Mouse (Mus musculus) midbrain, embryonic 14.5 days (tissue): ENCODE measurements around the gene Snx20. TPM values are rescaled to one million over a fixed set of nuclear protein-coding genes. Genes with fewer than 3 reads are reported as not detected.

Source experiments
- ATAC-seq: fragments of 200-750 bp; cut with Nextera tagmentation; 2 replicates; pipeline ENCODE4 v1.8.0; 2017; ENCODE audit warnings: moderate number of reproducible peaks, moderate library complexity; ENCODE audit not compliant: low FRiP score, low TSS enrichment
- DNase-seq: peaks from one replicate; pipeline ENCODE4 v3.0.0-alpha.2; 2015
- H3K27ac ChIP-seq: fragments of 300-500 bp; sonication (generic); replicated peaks from 2 replicates; pipeline ENCODE4 v1.5.1; 2014; ENCODE audit warnings: mild to moderate bottlenecking, low read depth, low read length, moderate library complexity
- H3K27me3 ChIP-seq: fragments of 300-500 bp; sonication (generic); 2 replicates; pipeline ENCODE4 v1.6.1; 2014; ENCODE audit warnings: low read length, control low read depth, mixed read lengths; ENCODE audit not compliant: control insufficient read depth, insufficient read depth
- H3K36me3 ChIP-seq: fragments of 300-500 bp; sonication (generic); 2 replicates; pipeline ENCODE4 v1.6.1; 2014; ENCODE audit warnings: low read length, control low read depth; ENCODE audit not compliant: control insufficient read depth, insufficient read depth
- H3K4me1 ChIP-seq: fragments of 300-500 bp; sonication (generic); 2 replicates; pipeline ENCODE4 v1.6.1; 2014; ENCODE audit warnings: mild to moderate bottlenecking, antibody characterized with exemption, low read length, control low read depth; ENCODE audit not compliant: control insufficient read depth, insufficient read depth
- H3K4me2 ChIP-seq: fragments of 300-500 bp; sonication (generic); 2 replicates; pipeline ENCODE4 v1.6.1; 2014; ENCODE audit warnings: mild to moderate bottlenecking, low read length, moderate library complexity
- H3K4me3 ChIP-seq: fragments of 300-500 bp; sonication (generic); replicated peaks from 2 replicates; pipeline ENCODE4 v1.5.1; 2014; ENCODE audit warnings: low read depth, low read length
- H3K9ac ChIP-seq: fragments of 300-500 bp; sonication (generic); replicated peaks from 2 replicates; pipeline ENCODE4 v1.6.1; 2014; ENCODE audit warnings: mild to moderate bottlenecking, low read length, moderate library complexity
- H3K9me3 ChIP-seq: fragments of 300-500 bp; sonication (generic); 2 replicates; pipeline ENCODE4 v1.6.1; 2016; ENCODE audit warnings: low read length, control low read depth, mixed read lengths; ENCODE audit not compliant: control insufficient read depth
- WGBS: fragments of 180-500 bp; shearing (Covaris S2); extraction: QIAGEN DNeasy Blood & Tissue Kit; methylation state at CpG from one replicate; pipeline ENCODE4 v1.1.7; 2014; 5-methylcytosine and 5-hydroxymethylcytosine counted together
- polyA plus RNA-seq: library from polyadenylated mRNA; unstranded; fragments of >200 nt; fragmentation: Nextera tagmentation; extraction: Ambion mirVana; gene quantifications from 2 replicates; pipeline ENCODE4 v1.2.1, GENCODE M21; 2014

Gene Snx20
- polyA plus RNA-seq, 1 experiment from 2014 or later = 1.1 TPM

DNA sequence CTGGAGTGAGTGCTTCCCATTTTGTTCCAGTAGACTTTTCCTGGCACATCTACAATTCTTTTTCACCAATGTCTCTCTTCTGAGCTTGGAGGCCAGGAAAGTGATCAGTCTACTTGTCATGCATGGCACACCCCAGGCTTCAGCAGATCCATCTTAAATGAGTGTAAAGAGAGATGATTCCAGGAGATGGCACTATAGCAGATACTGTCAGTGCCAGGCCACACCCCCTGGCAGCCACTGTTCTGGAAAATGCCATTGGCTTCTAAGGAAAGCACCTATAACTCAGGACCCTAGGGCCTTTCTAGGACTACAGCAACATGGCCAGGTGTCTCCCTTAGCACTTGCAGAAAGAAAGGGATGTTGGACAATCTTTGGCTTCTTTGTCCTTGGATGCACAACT is 4.8 kb downstream of the Snx20 start:
- H3K4me3 ChIP-seq = no peak overlapping the region
- ATAC-seq (no peak), DNase-seq (peak; percentile 60)
- H3K4me2 ChIP-seq = no peak overlapping the region
- H3K36me3 ChIP-seq = no peaks in the 10 kb centered on the region
- no peak overlapping the region for H3K9ac ChIP-seq
- peaks cover 6% of the 10 kb centered on the region; the same call in 1 of the 2 replicates for H3K4me1 ChIP-seq
- no peak overlapping the region for H3K27ac ChIP-seq
- peaks cover 3% of the 10 kb centered on the region; the same call in 1 of the 2 replicates for H3K27me3 ChIP-seq
- no peaks in the 10 kb centered on the region for H3K9me3 ChIP-seq

DNA sequence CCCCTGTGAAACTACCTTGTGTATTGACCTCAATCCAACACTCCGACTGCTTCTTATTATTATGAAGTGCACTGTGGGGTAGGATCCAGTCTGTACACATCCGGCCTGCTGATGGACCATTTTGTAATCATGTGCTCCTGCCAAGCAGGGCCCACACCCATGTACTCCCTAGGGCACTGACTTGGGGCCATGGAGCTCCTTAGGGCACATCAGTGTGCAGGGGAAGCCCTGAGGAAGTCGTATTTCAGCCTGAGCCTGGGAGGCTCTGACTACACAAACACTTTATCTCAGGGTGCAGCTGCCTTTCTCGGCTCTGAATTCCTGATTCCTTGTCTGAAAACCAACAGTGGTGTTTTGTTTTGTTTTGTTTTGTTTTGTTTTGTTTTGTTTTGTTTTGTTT is 5.7 kb downstream of the Snx20 start:
- Histone ChIP-seq H3K9ac (no peak overlapping the region), H3K9me3 (no peaks in the 10 kb centered on the region), H3K4me1 (peaks cover 6% of the 10 kb centered on the region; the same call in 1 of the 2 replicates), H3K27ac (no peak overlapping the region), H3K27me3 (peaks cover 3% of the 10 kb centered on the region; the same call in 1 of the 2 replicates), H3K4me2 (no peak overlapping the region), H3K4me3 (no peak overlapping the region), H3K36me3 (no peaks in the 10 kb centered on the region)
- 85% methylated on average over 4 of the region's 4 CpGs for WGBS
- ATAC-seq (no peak), DNase-seq (no peak)

GRCm38 (mm10) chr8:88628001-88628774 is 7.7 kb downstream of the Snx20 start:
- Histone ChIP-seq H3K27me3 (peaks cover 3% of the 10 kb centered on the region; the same call in 1 of the 2 replicates), H3K4me3 (peak overlapping the region; percentile 48), H3K9me3 (no peaks in the 10 kb centered on the region), H3K9ac (peak overlapping the region; percentile 70), H3K36me3 (no peaks in the 10 kb centered on the region), H3K27ac (no peak overlapping the region; the same call in 1 of the 2 replicates), H3K4me1 (peaks cover 6% of the 10 kb centered on the region; the same call in 1 of the 2 replicates), H3K4me2 (peak overlapping the region; percentile 92)
- no peak for DNase-seq
- no peak for ATAC-seq
- WGBS = 62% methylated on average over 14 of the region's 14 CpGs

DNA sequence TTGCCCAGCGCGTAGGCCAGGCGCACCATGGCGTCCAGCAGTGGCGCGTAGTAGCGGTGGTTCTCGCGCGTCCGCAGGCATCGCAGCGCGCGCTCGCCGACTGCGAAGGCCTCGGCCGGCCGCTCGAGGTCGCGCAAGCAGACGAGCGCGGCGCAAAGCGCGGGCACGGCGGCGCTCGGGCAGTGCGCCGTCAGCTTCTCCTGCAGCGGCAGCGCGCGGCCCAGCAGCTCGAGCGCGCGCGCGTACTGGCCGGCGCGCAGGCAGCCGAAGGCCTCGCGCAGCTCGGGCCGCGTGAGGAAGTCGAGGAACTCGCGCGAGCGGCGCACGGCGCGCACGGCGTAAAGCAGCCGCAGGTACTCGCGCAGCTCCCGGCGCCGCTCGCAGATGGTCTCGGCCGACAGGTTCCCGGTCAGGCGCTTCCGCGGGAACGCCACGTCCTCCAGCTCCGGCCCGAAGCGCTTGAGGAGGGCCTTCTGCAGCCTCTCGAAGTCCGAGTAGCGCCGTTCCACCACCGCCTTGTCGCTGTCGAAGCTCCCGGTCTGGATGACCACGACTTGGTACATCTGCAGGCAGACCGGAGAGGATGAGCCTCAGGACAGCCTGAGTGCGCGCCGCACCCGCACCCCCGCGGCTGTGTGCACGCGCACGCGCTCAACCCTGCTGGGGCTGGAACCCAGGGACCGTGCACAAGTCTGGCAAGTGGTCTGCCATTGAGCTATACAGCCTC is 8.5 kb downstream of the Snx20 start:
- Histone ChIP-seq H3K4me3 (peak overlapping the region; percentile 48), H3K36me3 (no peaks in the 10 kb centered on the region), H3K27me3 (peaks cover 3% of the 10 kb centered on the region; the same call in 1 of the 2 replicates), H3K9ac (peak overlapping the region; percentile 70), H3K4me1 (peaks cover 6% of the 10 kb centered on the region; the same call in 1 of the 2 replicates), H3K4me2 (peak overlapping the region; percentile 92), H3K9me3 (no peaks in the 10 kb centered on the region), H3K27ac (peak overlapping the region; percentile 82)
- ATAC-seq (peak; percentile 84), DNase-seq (peak; percentile 96)
- under 1% methylated on average over 100 of the region's 105 CpGs for WGBS

GRCm38 (mm10) chr8:88626940-88627264 is 9.0 kb downstream of the Snx20 start:
- Histone ChIP-seq H3K4me2 (peak overlapping the region; percentile 92), H3K4me1 (peaks cover 6% of the 10 kb centered on the region; the same call in 1 of the 2 replicates), H3K36me3 (no peaks in the 10 kb centered on the region), H3K9me3 (no peaks in the 10 kb centered on the region), H3K4me3 (peak overlapping the region; percentile 48), H3K27ac (peak overlapping the region; percentile 82), H3K9ac (peak overlapping the region; percentile 70), H3K27me3 (peaks cover 3% of the 10 kb centered on the region; the same call in 1 of the 2 replicates)
- DNase-seq = no peak
- ATAC-seq = no peak
- WGBS = 10% methylated on average over 19 of the region's 19 CpGs

DNA sequence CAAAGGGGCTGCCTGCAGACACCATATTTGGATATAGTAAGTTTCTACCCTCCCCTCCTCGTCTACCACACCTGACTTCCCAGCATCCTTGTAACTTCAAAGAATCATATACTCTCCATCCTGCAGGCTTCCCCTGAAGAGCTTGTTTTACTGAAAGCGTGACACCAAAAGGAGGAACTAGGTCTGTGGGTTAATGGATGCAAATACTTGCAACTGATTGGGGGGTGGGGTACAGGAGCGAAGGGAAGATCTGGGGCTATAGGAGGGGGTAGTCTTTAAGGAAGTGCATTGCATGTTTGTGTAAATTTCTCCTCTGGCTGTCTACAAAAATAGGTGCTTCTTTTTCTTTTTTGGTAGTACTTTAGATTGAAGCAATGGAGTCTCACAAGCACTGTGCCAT is 9.5 kb downstream of the Snx20 start:
- 81% methylated on average over 3 of the region's 3 CpGs for WGBS
- H3K27me3 ChIP-seq = peaks cover 3% of the 10 kb centered on the region; the same call in 1 of the 2 replicates
- H3K27ac ChIP-seq = no peak overlapping the region
- H3K9me3 ChIP-seq = no peaks in the 10 kb centered on the region
- no peak overlapping the region for H3K9ac ChIP-seq
- H3K4me1 ChIP-seq = peaks cover 6% of the 10 kb centered on the region; the same call in 1 of the 2 replicates
- ATAC-seq (no peak), DNase-seq (no peak)
- no peak overlapping the region for H3K4me3 ChIP-seq
- no peaks in the 10 kb centered on the region for H3K36me3 ChIP-seq
- H3K4me2 ChIP-seq = no peak overlapping the region

DNA sequence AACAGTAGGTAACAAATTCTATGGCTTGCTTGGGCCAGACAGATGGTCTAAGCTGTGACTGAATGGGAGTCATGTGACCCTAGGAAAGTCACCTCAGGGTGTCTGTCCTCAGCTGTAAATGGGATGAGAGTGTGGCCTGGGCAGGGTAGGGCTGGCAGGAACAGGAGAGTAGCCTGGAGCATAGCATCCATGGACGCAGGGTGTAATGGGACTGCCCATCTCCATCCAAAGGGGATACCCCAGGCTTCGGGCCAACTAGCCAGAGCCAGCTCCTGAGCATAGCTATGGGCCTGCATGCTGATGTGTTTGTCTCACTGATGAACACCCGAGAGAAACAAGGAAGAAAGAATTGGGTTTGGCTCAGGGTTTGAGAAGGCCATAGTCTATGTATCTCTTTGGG is 11.7 kb downstream of the Snx20 start:
- H3K9me3 ChIP-seq = no peaks in the 10 kb centered on the region
- ATAC-seq (no peak), DNase-seq (no peak)
- WGBS = 76% methylated on average over 3 of the region's 3 CpGs
- no peak overlapping the region for H3K9ac ChIP-seq
- no peak overlapping the region for H3K4me2 ChIP-seq
- no peaks in the 10 kb centered on the region for H3K36me3 ChIP-seq
- peaks cover 3% of the 10 kb centered on the region; the same call in 1 of the 2 replicates for H3K27me3 ChIP-seq
- no peak overlapping the region for H3K27ac ChIP-seq
- H3K4me3 ChIP-seq = no peak overlapping the region
- H3K4me1 ChIP-seq = peaks cover 6% of the 10 kb centered on the region; the same call in 1 of the 2 replicates

GRCm38 (mm10) chr8:88623351-88623750 is 12.6 kb downstream of the Snx20 start:
- no peak for DNase-seq

More at GRCm38 (mm10) chr8:88623351-88623750, 12.6 kb downstream of the Snx20 start:
- H3K27ac ChIP-seq = no peak overlapping the region
- no peak overlapping the region for H3K9ac ChIP-seq
- WGBS = 67% methylated on average over 3 of the region's 3 CpGs
- H3K27me3 ChIP-seq = peaks cover 1% of the 10 kb centered on the region; the same call in 1 of the 2 replicates
- no peak overlapping the region for H3K4me2 ChIP-seq
- no peaks in the 10 kb centered on the region for H3K36me3 ChIP-seq
- no peak for ATAC-seq
- H3K4me1 ChIP-seq = peaks cover 6% of the 10 kb centered on the region; the same call in 1 of the 2 replicates
- H3K9me3 ChIP-seq = no peaks in the 10 kb centered on the region
- H3K4me3 ChIP-seq = no peak overlapping the region
